Mouse (Mus musculus) embryonic stem cell, embryonic (primary cell): ENCODE measurements around the gene Fsip1.
"Not testable (repeated sequence)": the region's sequence is repeated elsewhere in the genome, so short reads cannot be mapped to it uniquely, and the experiment has no call there.

Experiments
- CTCF ChIA-PET, 4 experiments: fragments of 300-600 bp in 2 of 4; fragments of 350-600 bp in 2 of 4; sonication (Branson Sonifier 250); formaldehyde crosslinking; loops; one replicate each; lab custom pipeline; 2022; ENCODE audit warnings: inconsistent platforms in 2 of 4; lab: Charles Lee
- POLR2A ChIA-PET, 4 experiments: fragments of 300-600 bp in 2 of 4; fragments of 350-600 bp in 2 of 4; sonication (Branson Sonifier 250); formaldehyde crosslinking; loops; one replicate each; lab custom pipeline; 2022; ENCODE audit warnings: antibody characterized with exemption in 4 of 4, inconsistent platforms in 1 of 4; lab: Charles Lee

Gene Fsip1

DNA sequence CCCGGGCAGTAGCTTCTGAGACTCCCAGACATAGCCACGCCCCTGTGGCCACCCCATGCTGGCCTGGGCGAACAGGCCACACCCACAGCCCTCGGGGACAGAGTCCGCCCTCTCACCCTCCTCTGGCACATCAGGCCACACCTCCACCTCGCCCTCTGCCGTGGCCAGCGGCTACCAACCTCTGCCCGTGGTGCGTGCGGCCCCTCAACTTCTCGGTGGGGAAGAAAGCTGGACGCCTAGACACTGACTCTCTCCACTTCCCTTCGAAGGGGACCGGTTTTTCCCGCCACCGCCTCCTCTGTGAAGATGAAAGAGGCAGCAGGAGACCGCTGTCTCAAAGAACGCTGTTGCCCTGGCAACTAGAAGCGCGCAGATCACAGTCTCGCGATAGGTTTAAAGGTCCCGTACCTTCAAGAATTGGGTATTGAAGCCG lies at the start of gene Fsip1:
Gene Fsip1, minus strand, starts transcription at position 346 of the 433 bp plus-strand sequence.
- ChIA-PET POLR2A (interaction anchor here in 2 of 4 experiments (0.6 to 1.6 kb wide), 3 partner anchors 15 to 138 kb away, joined by 3 to 7 read pairs (median 6); partner anchors contain the start of gene Eif2ak4 (in 1 of the 2)), CTCF (interaction anchor here in 3 of 4 experiments (0.6 to 1.0 kb wide), 4 partner anchors 15 to 360 kb away, joined by 3 to 8 read pairs (median 3); no protein-coding TSS in a partner anchor)

GRCm38 (mm10) chr2:118306522-118306895 lies 49.7 kb upstream of the Fsip1 start:
- ChIA-PET POLR2A (interaction anchor here in 1 of 4 experiments (0.7 kb wide), 1 partner anchor 166 kb away, joined by 3 read pairs; no protein-coding TSS in a partner anchor), CTCF (interaction anchor here in 1 of 4 experiments (0.8 kb wide), 1 partner anchor 180 kb away, joined by 3 read pairs; no protein-coding TSS in a partner anchor)

- POLR2A ChIA-PET: interaction anchor here in 1 of 4 experiments (0.6 to 0.7 kb wide), 2 partner anchors 166 to 215 kb away, joined by 3 read pairs; no protein-coding TSS in a partner anchor
- CTCF ChIA-PET: no interaction called here
Measured at GRCm38 (mm10) chr2:118305827-118306521, 49.2 kb upstream of the Fsip1 start.

- CTCF ChIA-PET: no interaction called here
Measured at GRCm38 (mm10) chr2:118303456-118303855, 46.7 kb upstream of the Fsip1 start.

DNA sequence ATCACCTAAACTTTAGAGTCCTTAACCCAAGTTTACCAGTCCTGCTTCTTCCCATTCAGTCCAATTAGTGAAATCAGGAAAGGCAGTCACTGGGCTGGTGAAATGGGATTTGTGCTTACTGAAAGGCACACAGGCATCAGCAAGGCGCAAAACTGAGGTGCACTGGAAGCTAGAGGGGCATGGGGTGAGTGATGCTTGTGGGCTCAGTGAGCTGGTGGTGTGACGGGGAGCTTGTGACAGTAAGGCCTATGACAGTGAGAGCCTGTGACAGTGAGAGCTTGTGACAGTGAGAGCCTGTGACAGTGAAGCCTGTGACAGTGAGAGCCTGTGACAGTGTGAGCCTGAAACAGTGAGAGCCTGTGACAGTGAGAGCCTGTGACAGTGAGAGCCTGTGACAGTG lies 44.9 kb upstream of the Fsip1 start:
- POLR2A ChIA-PET: no interaction called here
- CTCF ChIA-PET: no interaction called here

More at GRCm38 (mm10) chr2:118303456-118303855, 46.7 kb upstream of the Fsip1 start:
- POLR2A ChIA-PET: no interaction called here

DNA sequence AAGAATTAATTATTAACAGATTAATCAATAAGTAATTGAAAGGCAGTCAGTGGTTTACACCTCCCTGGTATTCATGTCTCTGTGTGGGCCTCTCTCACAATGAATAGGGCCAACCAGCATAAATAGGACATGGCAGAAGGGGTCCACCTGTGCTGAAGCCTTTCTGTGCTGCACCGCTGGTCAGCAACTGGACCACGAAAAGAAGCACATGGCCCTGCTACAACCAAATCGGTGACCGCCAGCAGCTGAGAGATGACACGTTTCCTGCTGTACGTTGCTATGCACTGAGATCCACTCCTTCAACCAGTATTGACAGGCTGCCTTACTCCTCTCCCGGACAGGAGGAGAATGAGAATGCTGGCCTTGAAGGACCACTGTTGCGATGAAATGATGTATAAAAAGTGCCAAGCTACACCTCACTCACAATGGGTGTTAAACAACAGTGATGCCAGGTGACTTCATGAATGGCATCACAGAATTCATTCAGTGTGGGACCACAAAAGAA lies 44.3 kb upstream of the Fsip1 start:
- POLR2A ChIA-PET: no interaction called here
- CTCF ChIA-PET: no interaction called here

DNA sequence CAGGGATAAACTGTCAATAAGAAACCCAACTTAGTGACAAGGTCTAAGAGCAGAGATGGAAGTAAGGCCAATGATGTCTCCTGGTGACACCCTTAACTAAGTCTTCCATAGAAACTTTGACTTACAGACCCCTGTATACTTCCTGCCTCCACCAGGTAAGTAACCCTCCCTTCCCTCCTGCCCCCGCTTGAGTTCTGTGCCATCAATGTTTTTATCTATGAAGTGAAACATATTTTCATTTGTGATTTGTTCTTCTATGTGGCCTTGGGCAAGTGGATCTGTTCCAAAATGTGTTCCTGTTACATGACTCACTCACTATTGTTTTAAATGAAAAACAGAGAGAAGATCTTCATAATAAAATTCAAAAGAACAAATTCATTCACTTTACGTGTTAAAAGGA lies 43.2 kb upstream of the Fsip1 start:
- POLR2A ChIA-PET: no interaction called here
- CTCF ChIA-PET: no interaction called here

DNA sequence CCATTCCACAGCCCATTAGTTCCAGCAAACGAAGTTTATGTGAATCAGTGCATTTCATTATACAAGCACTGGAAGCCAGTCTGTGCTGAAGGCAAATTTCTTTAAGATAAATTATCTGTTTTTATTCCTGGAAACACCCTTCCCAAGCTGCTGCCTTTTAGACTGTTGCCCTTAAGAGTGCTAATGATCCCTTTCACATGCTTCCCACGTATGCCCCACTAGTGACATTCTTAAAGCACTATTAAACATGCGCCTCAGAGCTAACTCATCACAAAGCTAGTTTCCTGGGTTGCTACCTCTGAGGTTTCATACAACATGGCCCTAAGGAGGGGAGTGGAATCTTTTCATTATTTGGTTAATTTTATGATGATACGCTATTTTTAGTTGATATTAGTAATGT lies 41.8 kb upstream of the Fsip1 start:
- ChIA-PET CTCF (no interaction called here), POLR2A (interaction anchor here in 1 of 4 experiments (1.1 kb wide), 1 partner anchor 9 kb away, joined by 4 read pairs; no protein-coding TSS in a partner anchor)

DNA sequence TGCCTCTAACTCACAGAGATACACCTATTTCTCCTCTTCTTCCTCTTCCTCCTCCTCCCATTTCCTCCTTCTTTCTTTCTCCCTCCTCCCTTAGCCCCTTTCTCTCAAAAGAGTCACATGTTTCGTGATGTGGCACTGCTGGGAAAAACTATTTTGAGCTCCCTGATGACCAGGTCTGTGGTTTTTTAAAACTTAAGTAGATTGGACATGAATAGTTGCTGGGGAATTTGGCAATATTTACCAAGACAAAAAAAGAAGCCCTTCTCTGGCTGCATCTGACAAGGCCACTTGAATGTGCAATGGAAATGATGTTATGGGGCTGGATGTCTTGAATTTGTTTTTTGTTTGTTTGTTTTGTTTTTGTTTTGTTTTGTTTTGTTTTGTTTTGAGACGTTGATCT lies 41.2 kb upstream of the Fsip1 start:
- ChIA-PET POLR2A (interaction anchor here in 1 of 4 experiments (1.4 kb wide), 1 partner anchor 18 kb away, joined by 3 read pairs; no protein-coding TSS in a partner anchor), CTCF (no interaction called here)

DNA sequence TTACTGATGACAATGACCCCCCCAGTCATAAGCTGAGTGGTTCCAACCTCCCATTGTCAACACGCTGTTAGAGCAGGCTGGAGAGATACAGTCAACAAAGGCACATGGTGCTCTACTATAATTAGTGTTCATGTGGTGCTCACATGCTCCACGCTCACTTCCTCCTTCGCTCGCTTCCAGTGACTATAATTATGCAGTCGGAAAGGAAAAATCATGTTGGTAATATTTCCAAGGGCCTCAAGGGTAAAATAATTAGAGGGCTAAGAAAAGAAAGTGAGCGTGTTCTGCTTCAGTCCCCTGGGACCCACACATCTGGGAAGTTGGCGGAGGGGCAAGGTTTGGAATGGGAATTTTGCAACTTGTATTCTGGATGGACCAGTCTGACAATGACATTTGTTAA lies 38.7 kb upstream of the Fsip1 start:
- CTCF ChIA-PET: interaction anchor here in 2 of 4 experiments (0.6 kb wide), 2 partner anchors 135 to 581 kb away, joined by 3 to 4 read pairs; no protein-coding TSS in a partner anchor
- POLR2A ChIA-PET: no interaction called here

DNA sequence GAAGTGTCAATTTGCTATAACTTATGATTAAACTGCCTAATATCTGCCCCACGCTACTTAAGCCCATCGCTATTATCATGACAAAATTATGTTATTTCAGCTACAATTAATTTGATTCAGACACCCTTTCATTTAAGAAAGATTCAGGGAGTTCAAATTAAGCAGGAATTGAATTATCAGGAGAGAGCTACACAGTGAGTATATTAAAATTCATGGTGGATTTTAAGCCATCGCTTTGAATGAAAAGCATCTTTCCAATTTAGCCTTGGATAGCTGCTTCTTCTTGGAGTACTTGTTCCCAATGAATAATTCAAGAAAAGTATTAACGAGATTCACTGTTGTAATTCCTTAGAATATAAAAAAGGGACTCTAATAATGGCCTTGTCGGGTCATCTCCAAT lies 36.8 kb upstream of the Fsip1 start:
- ChIA-PET POLR2A (interaction anchor here in 1 of 4 experiments (0.6 kb wide), 1 partner anchor 42 kb away, joined by 3 read pairs; no protein-coding TSS in a partner anchor), CTCF (interaction anchor here in 3 of 4 experiments (0.6 to 1.1 kb wide), 4 partner anchors 94 to 1033 kb away, joined by 3 to 4 read pairs (median 3); no protein-coding TSS in a partner anchor)

- CTCF ChIA-PET: not testable (repeated sequence)
- POLR2A ChIA-PET: interaction anchor here in 1 of 4 experiments (0.6 kb wide), 1 partner anchor 1136 kb away, joined by 9 read pairs; no protein-coding TSS in a partner anchor
Measured at GRCm38 (mm10) chr2:118289066-118289460, 32.3 kb upstream of the Fsip1 start.

DNA sequence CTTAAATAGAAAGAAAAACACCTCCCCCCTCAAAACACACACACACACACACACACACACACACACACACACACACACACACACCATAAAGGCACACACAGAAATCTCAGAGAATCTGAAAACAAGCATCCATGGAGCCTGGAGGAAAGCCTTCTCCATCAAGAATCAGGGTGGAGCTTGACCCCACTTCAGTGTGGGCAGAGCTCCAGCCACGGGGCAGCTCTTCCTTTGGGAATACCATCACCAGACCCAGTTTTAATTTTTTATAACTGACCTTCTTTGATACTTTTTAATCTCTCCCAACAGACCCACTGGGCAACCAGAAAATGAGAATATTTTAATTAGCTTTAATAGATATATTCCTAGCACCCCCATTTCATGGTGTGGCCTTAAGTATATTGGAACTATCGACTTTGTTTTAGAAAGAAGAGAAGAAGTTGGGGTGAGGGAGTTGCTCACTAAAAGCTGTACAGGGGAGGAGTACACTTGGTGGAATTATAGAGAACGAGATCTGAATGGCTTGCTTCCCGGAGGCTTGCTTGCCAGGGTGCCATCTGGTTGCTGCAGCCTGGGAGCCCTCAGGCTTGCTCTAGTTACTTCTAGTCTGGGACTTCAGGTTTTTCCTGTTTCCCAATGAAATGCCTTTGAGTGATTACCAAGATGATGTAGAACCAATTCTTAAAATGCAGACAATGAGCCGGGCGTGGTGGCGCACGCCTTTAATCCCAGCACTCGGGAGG lies 31.7 kb upstream of the Fsip1 start:
- POLR2A ChIA-PET: interaction anchor here in 1 of 4 experiments (1.5 kb wide), 1 partner anchor 11 kb away, joined by 5 read pairs; no protein-coding TSS in a partner anchor
- CTCF ChIA-PET: interaction anchor here in 3 of 4 experiments (0.6 kb wide), 3 partner anchors 47 to 1029 kb away, joined by 4 to 10 read pairs (median 7); no protein-coding TSS in a partner anchor

GRCm38 (mm10) chr2:118287678-118288077 lies 30.9 kb upstream of the Fsip1 start:
- POLR2A ChIA-PET: interaction anchor here in 1 of 4 experiments (1.5 kb wide), 1 partner anchor 10 kb away, joined by 5 read pairs; no protein-coding TSS in a partner anchor

GRCm38 (mm10) chr2:118282467-118282866 lies 25.7 kb upstream of the Fsip1 start:
- ChIA-PET CTCF (no interaction called here), POLR2A (no interaction called here)

More at GRCm38 (mm10) chr2:118287678-118288077, 30.9 kb upstream of the Fsip1 start:
- CTCF ChIA-PET: interaction anchor here in 2 of 4 experiments (0.6 kb wide), 2 partner anchors 46 to 266 kb away, joined by 4 to 10 read pairs; no protein-coding TSS in a partner anchor

- CTCF ChIA-PET: interaction anchor here in 1 of 4 experiments (1.0 kb wide), 1 partner anchor 57 kb away, joined by 4 read pairs; no protein-coding TSS in a partner anchor
- POLR2A ChIA-PET: interaction anchor here in 1 of 4 experiments (1.5 kb wide), 1 partner anchor 9 kb away, joined by 5 read pairs; no protein-coding TSS in a partner anchor
Measured at GRCm38 (mm10) chr2:118278249-118278648, 21.5 kb upstream of the Fsip1 start.

- CTCF ChIA-PET: no interaction called here
- POLR2A ChIA-PET: interaction anchor here in 1 of 4 experiments (1.4 to 2.4 kb wide), 2 partner anchors 15 to 52 kb away, joined by 3 to 7 read pairs; partner anchors contain the start of gene Fsip1
Measured at GRCm38 (mm10) chr2:118271606-118272005, 14.8 kb upstream of the Fsip1 start.

DNA sequence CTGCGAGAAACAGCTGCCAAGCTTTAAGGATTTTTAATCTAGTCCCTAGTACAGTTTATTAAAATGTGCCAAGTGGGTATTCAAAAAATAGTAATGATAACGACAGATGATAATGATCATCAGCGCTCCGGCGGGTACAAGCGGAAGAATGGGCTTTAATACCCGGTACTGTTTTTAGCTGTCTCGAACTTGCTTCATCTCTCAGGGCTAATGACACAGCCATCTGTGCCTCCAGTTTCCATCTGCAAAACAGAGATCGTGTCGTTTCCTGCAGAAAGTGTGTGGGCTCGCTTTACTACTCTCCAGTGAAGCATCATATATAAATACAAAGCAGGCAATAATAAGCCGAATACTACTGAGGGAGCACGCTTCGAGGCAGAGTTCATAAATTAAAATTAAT lies 13.4 kb upstream of the Fsip1 start:
- ChIA-PET POLR2A (interaction anchor here in 1 of 4 experiments (2.4 kb wide), 1 partner anchor 14 kb away, joined by 7 read pairs; the partner anchor contains the start of gene Fsip1), CTCF (interaction anchor here in 1 of 4 experiments (0.6 kb wide), 1 partner anchor 430 kb away, joined by 4 read pairs; no protein-coding TSS in a partner anchor)
